Mouse (Mus musculus) T-helper 1 cell (primary cell): Measurements from ENCODE around the gene Tigd2.

Experiments
- in situ Hi-C: fragments of 300-600 bp; cut with MboI, MseI; formaldehyde crosslinking; loops from one replicate; pipeline ENCODE4 v1.15.1; 2025; ENCODE audit warnings: high pct_unique_total_duplicates

The Tigd2 gene

DNA sequence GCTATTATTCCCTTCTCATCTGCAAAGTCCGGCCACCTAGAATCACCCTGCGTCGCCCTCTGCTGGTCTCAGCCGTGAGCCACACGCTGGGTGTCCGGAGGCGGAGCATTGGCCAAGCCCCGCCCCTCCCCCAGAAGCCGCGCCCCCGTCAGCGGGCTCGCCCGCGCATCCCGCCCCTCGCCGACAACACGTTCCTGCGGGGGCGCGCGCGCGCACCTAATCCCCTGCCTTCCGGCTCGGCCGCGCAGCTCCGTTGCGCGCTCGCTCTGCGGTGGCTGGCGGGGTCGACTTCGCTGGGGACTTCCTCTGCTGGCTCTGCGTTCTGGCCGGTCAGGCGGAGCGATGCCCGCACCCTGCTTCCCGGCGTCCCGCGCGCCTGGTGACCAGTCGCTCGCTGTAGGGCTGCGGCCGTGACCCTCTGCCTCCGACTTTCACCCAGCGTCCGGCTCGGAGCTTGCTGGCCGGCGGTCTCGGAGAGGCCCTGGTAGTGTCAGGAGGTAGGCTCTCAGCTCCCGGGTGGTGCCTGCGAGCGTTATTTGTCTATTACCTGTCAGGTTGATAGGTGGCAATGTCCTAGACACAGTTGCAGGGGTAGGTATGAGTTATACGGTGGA lies at the start of gene Tigd2:
Gene Tigd2 (plus strand): TSS at position 186 of the 614 bp plus-strand sequence.
- in situ Hi-C loops, result no loop called here

DNA sequence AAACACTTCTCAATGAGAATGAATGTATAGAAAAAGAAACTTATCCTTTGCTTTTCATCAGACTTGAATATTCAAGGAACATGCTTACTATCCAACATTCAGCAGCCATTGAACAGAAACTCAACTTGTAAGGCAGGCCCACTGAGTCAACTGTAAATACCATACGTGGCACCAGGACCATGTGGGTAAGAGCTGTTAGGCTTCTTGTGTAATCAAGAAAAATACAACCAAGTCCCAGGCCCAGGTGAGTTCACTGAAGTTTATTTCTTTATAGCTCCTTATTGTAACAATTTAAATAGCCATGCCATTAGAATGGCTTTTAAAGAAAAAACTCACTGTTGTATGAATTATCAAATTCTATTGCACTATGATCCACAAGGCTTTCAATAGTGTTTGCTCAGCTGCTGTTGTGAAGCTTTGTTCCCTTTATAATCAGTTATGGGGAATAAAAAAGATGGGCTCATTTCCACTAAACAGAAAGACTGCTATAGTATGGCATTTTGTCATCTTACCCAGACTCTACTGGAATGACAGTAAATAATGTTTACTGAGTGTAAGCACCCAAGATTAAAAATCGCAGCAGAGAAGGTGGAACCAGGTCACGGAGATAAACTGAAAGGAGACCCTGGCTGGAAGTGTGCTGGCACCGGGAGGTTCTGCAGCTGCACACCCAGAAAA lies 46.7 kb upstream of the Tigd2 start:
- in situ Hi-C loops, result loop anchor here (25.0 kb wide), 1 partner anchor 575 kb away; the partner anchor contains the start of gene Abcg2

DNA sequence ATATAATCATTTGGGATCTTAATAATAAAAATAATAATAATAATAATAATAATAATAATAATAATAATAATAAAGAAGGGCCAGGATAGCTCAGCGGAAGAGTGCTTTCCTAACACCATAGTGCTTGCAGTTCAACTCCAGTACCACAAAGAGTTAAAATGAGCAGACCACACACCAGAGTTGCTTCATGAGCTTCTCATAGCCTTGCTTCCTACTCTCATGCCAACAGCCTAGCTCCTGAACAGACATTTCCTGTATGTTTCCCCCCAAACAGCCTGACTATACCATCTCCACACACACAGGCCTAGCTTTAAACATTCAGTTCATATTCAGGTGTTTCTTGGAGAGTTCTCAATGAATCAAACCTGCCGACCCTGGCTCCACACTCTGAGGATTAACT lies 45.8 kb upstream of the Tigd2 start:
- in situ Hi-C loops, result loop anchor here (25.0 kb wide), 1 partner anchor 576 kb away; the partner anchor contains the start of gene Abcg2

DNA sequence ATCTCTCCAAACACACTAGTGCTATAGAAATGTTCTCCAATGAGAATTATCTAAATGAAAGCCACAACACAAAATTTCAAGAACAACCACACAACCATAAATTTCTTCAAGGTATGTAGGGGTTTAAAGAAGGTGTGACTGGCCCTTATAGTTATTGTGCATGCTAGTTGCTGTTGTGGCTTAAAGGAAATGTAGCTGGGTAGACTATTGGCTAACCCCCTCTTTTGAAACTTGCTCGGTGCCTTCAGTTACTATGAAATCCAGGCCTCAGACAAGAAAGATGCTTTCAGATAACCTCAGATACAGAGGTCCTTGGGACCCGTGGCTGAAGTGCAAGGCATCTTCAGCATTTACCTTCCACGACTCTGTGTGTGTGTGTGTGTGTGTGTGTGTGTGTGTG lies 45.3 kb upstream of the Tigd2 start:
- in situ Hi-C loops, result loop anchor here (25.0 kb wide), 1 partner anchor 576 kb away; the partner anchor contains the start of gene Abcg2

DNA sequence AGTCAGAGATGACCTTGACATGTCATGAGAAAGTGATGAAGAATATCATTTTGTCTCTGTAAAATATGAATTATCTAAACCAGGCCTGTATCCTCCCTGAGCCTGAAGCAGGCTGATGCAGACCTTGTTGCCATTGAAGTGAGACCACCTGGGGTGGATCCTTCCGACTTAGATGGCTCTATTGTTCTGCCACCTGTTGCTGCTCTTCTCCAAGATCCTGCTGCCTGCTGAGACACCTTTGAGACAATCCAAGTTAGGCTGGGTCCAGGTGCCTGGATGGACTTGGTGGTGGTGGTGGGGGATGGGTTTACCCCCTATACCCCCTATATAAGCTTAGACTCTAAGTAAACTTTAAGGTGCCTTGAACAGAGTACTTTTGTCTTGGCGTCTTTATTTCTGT lies 39.7 kb upstream of the Tigd2 start:
- in situ Hi-C loops, result loop anchor here (5.0 to 25.0 kb wide), 2 partner anchors 72 to 582 kb away; partner anchors contain the start of gene Abcg2

DNA sequence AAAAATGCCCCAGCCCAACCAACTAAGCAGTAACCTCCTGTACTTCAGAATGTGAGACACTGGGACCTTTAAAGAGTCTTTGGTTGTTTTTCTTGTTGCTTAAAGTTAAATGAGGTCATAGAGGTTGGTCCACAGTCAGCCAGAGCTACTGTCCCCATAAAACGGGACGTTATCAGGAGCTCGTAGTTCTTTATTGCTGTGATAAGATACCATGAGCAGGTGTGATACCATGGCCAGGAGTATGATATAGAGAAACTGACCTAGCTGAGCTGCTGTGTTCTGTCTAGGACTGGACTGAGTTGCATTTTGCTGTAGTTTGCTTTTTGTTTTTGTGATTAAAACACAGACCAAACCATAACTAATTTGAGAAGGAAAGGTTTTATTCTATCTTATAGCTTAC lies 37.4 kb upstream of the Tigd2 start:
- in situ Hi-C loops, result loop anchor here (25.0 kb wide), 1 partner anchor 584 kb away; the partner anchor contains the start of gene Abcg2

DNA sequence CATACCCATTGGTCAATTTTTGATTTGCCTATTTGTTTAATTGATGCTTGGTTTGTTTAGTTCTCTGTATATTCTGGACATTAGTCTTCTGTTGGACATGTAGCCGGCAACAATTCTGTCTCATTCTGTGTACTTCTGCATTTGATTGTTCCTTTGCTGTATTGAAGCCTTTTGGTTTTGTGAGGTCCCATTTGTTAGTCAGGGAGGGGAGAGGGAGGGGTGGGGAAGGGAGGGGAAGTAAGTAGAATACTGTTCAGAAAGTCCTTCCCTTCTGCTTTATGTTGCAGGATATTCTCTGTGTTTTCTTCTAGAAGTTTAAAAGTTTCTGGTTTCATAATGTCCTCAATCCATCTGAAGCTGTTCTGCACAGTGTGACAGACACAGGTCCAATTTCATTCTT lies 34.7 kb upstream of the Tigd2 start:
- in situ Hi-C loops, result loop anchor here (25.0 kb wide), 1 partner anchor 587 kb away; the partner anchor contains the start of gene Abcg2

DNA sequence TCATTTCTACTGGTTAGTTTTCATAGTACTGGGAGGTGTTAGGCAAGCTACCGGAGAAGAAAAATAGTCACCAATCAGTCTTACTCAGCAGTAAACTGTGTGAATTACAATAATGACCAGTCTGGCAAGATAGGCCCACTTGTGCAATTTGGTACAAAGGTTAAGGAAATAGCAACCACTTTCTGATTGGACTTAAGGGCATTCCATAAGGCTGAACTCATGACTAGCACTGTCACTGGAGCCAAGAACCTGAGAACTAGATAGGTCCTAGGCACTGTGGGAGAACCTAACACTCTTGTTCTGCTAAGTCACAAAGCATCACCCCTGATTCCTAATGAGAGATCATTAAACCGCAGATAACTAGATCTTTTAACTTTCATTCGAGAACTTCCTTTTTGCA lies 30.6 kb upstream of the Tigd2 start:
- in situ Hi-C loops, result loop anchor here (5.0 to 25.0 kb wide), 2 partner anchors 156 to 1366 kb away; partner anchors contain the start of gene Fam13a

DNA sequence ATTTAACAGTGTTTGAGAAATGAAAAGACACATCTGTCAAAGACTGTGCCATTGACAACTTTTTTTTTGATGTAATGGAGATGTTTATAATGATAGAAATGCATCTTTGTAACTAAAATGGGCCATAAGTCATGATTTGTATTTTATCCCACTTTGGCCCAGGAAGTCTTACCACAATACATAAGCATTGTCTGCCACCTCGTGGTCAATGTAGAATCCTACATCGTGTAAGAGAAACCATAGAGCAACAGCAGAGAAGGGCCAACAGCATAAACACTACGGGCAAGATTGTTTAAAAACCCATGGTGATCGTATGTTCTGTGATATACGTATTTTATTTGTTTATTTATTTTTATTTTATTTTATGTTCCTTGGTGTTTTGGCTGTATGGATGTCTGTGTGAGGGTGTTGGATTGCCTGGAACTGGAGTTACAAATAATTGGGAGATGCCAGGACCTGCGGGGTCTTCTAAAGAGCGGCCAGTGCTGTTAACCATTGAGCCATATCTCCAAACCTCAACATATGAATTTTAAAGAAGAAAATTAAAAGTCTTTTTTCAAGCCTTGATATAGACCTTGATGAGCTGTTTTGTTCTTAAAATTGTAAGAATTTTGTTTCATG lies 28.2 kb upstream of the Tigd2 start:
- in situ Hi-C loops, result loop anchor here (5.0 to 25.0 kb wide), 2 partner anchors 413 to 1368 kb away; no protein-coding TSS in a partner anchor

DNA sequence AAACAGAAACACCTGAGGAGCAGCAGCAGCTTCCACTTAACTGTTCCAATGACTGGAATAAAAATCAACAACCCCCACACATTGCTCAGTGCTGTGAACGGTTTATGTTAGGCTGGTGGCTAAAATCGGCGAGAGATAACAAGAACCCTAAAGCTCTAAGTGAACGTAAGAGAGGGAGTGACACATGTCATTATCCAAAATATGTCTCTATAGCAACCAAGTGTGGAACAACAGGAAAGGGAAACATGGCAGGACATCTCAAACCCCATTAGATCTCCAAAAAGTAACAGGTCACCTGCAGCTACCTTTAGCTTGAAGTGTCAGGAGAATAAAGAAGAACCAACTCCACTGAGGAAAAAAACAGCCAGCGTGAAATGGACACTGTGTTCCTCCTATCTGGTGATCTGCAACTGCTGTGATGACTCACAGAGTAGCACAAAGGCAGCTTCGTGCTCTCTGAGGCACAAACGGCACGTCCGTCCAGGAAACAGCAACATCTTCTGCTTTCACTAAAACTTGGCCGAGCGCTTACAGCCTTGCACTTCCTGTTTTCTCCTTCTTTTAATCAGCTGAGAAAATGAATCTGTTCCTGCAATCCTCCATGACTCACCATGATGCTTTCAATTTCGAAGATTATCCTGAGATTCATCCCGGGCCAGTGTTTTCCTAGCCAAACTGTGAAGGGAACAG lies 23.5 kb upstream of the Tigd2 start:
- in situ Hi-C loops, result loop anchor here (25.0 kb wide), 1 partner anchor 1373 kb away; no protein-coding TSS in a partner anchor

DNA sequence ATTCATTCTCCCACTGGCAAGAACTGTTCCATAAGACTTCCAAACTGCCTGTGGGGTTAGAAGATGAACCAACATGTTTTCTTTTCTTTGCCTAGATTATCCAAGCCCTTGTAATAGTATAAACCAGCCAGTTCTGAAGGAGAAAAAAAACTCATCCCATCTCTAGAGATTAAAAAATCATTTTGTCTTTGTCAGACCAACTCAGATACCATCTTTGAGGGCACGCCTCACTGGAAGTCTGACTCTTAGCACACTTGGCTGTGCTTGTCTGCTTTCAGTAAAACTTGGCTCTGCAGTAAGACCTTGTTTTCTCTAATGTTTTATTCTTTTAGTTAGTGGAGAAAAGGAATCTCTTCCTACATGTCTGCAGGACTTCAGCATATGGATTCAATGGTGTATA lies 18.7 kb upstream of the Tigd2 start:
- in situ Hi-C loops, result loop anchor here (25.0 kb wide), 1 partner anchor 1378 kb away; no protein-coding TSS in a partner anchor

DNA sequence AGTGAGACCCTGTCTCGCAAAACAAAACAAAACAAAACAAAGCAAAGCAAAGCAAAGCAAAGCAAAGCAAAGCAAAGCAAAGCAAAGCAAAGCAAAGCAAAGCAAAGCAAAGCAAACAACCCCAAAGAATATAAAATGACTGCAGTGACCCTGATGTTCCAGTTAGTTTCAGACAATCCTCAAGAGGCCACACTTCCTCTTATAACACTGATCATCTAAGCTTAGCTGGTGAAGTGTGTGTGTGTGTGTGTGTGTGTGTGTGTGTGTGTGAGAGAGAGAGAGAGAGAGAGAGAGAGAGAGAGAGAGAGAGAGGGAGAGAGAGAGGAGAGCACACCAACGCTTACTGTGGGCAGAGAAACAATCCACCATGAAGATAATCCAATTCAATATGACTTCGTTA lies 14.2 kb upstream of the Tigd2 start:
- in situ Hi-C loops, result loop anchor here (25.0 kb wide), 1 partner anchor 1382 kb away; no protein-coding TSS in a partner anchor

DNA sequence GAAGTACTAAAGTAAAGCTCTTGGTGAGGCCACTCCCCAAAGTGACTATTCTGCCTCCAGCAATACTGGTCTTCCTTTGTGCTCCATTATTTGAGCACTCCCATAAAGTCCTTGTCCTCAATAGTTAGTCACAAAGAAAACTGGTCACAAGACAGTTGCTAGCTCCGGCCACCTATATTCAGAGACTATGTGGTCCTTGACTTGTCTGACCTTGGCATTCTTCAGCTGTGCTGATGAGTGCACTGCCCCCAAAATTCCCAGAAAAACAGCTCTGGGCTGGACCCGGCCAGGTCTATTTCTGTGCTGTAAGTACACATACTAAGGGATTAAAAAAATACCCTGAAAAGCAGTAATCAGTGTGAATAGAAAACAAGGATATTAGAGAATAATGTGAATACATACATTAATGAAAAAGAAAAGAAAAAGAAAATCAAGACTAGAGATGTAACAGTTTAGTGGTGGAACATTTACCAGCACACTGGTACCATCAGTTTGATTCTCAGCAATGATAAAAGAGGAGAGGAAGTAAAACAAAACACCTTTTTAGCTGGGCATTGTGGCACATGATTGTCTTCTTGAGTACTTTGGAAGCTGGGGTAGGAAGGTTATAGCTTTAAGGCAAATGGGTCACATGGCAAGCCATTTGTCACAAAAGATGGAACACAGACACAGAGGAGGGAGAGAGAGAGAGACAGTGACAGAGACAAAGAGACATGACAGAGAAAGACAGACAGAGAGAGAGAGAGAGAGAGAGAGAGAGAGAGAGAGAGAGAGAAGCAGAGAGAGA lies 12.6 kb upstream of the Tigd2 start:
- in situ Hi-C loops, result loop anchor here (25.0 kb wide), 1 partner anchor 1384 kb away; no protein-coding TSS in a partner anchor

DNA sequence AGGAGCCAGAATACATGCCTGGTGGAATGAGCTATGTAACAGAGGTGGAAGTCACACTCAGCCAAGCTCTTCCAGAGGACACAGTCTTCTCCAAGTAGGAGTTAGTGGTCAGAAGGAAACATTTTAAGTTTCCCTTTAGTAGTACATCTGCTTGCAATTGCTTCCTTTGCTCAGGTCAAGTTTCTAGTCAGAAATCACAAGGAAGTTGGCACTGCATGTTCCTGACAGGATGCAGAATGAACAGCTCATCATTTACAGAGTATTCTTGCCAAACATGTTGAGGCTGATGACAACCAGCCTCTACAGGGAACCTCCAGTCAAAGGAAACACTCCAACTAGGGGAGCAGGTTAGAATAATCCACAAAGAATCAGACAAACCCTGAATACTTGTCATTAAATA lies 11.9 kb upstream of the Tigd2 start:
- in situ Hi-C loops, result loop anchor here (25.0 kb wide), 1 partner anchor 1384 kb away; no protein-coding TSS in a partner anchor

DNA sequence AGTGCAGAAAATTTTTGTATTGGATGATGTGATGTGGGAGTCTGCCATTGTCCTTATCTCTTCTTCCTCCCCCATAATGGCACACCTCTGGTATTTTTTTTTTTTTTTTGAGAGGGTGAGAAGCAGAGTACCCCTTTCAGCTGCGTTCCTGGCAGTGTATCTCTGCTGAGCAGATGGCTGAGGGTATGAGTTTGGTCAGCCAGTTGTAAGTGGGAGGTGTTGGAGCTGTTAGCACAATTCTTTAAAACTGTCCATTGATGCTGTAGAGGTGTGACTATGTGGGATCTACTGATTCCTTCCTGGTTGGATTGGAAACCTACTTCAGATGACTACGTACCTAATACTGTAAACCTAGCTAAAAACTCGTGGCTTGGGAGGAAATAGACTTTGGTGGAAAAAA lies 10.3 kb upstream of the Tigd2 start:
- in situ Hi-C loops, result loop anchor here (25.0 kb wide), 1 partner anchor 1386 kb away; no protein-coding TSS in a partner anchor

DNA sequence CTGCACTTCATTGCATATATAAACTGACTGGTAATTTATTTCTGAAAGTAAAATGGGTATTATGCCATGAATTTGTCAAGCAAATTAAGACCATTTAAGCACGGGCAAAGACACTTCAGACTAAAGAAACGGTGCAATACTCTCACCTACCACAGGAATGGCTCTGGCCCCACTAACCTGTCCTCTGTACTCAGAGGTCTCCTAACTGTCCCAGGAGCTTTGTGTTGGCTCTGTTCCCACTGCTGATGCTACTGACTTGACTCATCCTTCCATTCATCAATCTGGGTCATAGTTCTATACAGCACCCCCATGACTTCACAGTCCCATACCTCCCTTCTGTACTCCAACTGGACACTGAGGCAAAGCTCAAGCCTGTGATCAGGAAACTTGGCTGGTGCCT lies 9.6 kb upstream of the Tigd2 start:
- in situ Hi-C loops, result loop anchor here (25.0 kb wide), 1 partner anchor 1387 kb away; no protein-coding TSS in a partner anchor

DNA sequence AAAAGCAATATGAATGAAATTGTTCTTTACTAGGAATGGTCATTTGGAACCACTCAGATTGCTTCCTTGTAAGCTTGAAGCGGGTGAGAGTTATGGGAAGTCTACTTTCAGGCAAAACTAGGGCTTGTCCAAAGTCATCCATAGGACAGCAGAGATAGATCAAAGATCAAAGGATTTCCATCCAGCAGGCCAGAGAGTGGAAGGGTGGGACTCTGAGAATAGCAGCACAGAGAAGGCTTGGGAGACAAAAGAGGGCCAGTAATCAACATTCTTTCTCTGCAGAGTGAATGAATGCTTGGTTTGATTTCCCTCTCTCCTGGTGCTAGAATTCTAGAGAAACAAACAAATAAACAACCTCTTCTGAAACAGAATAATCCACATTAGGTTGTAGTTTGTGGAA lies 1.1 kb upstream of the Tigd2 start:
- in situ Hi-C loops, result no loop called here

DNA sequence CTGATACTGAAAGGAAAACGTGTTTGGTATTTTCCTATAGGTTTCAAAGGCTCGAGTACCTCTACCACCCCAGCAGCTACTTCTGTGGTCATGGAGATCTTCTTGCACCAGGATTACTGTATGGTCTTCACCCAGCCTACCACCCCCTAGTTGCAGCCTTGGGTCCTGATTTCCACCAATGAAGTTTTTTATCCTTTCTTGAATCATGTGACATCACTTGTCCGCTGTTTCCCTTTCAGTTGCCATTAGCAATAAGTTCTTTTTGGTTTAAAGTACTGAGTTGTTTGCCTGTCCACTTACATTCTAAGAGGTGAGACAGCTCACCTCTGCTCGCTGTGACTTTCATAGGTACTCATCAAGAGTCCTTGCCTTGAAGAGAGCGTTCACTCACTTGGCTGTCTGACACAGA lies 633 bp downstream of the Tigd2 start:
- in situ Hi-C loops, result no loop called here

DNA sequence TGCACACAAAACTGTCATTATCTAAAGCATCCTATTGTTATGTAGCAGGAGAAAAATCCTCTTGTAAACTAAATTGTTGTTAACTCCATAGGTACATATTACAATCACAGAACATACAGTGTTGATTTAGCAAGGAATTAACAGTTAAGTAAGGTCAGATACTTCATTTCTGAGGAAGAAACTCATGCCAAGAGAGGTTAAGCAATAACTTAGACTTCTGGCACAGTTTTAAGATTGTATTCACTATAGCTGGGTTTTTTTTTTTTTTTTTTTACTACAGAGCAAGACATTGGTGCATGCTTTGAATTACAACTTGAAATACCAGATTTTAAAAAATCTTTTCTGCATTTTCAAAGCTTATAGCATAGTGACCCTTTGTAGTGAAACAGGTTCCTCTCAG lies 24.5 kb downstream of the Tigd2 start:
- in situ Hi-C loops, result loop anchor here (25.0 kb wide), 2 partner anchors 679 to 979 kb away; no protein-coding TSS in a partner anchor

DNA sequence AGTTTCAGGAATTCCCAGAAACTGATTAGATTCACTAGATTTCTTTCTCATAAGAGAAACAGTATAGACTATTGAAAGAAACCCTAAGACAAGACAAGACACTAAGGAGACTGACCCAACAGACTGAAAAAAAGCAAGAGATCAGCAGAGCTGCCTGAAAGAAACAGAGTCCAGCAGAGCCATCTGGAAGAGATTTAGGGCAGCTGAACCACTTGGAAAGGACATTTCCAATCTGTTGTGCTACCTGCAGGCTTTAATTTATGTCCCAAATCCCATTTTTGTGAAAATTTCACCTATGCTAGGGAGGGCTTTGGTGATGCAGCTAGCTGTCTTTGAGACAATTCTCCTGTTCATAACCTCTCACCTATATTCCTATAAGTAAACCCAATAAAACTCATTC lies 25.0 kb downstream of the Tigd2 start:
- in situ Hi-C loops, result loop anchor here (25.0 kb wide), 2 partner anchors 679 to 979 kb away; no protein-coding TSS in a partner anchor
